Mouse (Mus musculus) liver, embryonic 12.5 days (tissue): ENCODE results near the gene Inpp5a. TPM values are rescaled to one million over a fixed set of nuclear protein-coding genes. Genes with fewer than 3 reads are reported as not detected.
A peak's percentile ranks its signal among the peaks of the same experiment; 100 is the strongest.

Experiments used
- ATAC-seq: fragments of 200-750 bp; cut with Nextera tagmentation; 2 replicates; pipeline ENCODE4 v1.8.0; 2017; ENCODE audit warnings: moderate number of reproducible peaks, mild to moderate bottlenecking, moderate library complexity
- H3K27ac ChIP-seq: fragments of 300-500 bp; sonication (generic); 2 replicates; pipeline ENCODE4 v1.5.1; 2016; ENCODE audit warnings: mild to moderate bottlenecking
- H3K27me3 ChIP-seq: fragments of 300-500 bp; sonication (generic); replicated peaks from 2 replicates; pipeline ENCODE4 v1.6.1; 2016; ENCODE audit warnings: mild to moderate bottlenecking, moderate library complexity
- H3K36me3 ChIP-seq: fragments of 300-500 bp; sonication (generic); 2 replicates; pipeline ENCODE4 v1.6.1; 2016; ENCODE audit warnings: mild to moderate bottlenecking, moderate library complexity
- H3K4me1 ChIP-seq: fragments of 300-500 bp; sonication (generic); 2 replicates; pipeline ENCODE4 v1.6.1; 2016
- H3K4me2 ChIP-seq: fragments of 300-500 bp; sonication (generic); 2 replicates; pipeline ENCODE4 v1.6.1; 2016; ENCODE audit warnings: mild to moderate bottlenecking, moderate library complexity
- H3K4me3 ChIP-seq: fragments of 300-500 bp; sonication (generic); 2 replicates; pipeline ENCODE4 v1.5.1; 2016; ENCODE audit warnings: mild to moderate bottlenecking, moderate library complexity
- H3K9ac ChIP-seq: fragments of 300-500 bp; sonication (generic); 2 replicates; pipeline ENCODE4 v1.6.1; 2016; ENCODE audit warnings: mild to moderate bottlenecking, moderate library complexity
- H3K9me3 ChIP-seq: fragments of 300-500 bp; sonication (generic); replicated peaks from 2 replicates; pipeline ENCODE4 v1.6.1; 2016; ENCODE audit warnings: mild to moderate bottlenecking, moderate library complexity
- whole genome bisulfite sequencing: fragments of 180-500 bp; shearing (Covaris S2); methylation state at CpG from one replicate; pipeline ENCODE4 v1.1.7; 2016; ENCODE audit not compliant: insufficient replicate concordance; 5-methylcytosine and 5-hydroxymethylcytosine counted together
- polyA plus RNA-seq: library from polyadenylated mRNA; unstranded; fragments of >200 nt; fragmentation: Nextera tagmentation; extraction: Ambion mirVana; gene quantifications from 2 replicates; pipeline ENCODE4 v1.2.1, GENCODE M21; 2016

The Inpp5a gene
- polyA plus RNA-seq, 1 experiment from 2014 or later = 10.1 TPM

DNA sequence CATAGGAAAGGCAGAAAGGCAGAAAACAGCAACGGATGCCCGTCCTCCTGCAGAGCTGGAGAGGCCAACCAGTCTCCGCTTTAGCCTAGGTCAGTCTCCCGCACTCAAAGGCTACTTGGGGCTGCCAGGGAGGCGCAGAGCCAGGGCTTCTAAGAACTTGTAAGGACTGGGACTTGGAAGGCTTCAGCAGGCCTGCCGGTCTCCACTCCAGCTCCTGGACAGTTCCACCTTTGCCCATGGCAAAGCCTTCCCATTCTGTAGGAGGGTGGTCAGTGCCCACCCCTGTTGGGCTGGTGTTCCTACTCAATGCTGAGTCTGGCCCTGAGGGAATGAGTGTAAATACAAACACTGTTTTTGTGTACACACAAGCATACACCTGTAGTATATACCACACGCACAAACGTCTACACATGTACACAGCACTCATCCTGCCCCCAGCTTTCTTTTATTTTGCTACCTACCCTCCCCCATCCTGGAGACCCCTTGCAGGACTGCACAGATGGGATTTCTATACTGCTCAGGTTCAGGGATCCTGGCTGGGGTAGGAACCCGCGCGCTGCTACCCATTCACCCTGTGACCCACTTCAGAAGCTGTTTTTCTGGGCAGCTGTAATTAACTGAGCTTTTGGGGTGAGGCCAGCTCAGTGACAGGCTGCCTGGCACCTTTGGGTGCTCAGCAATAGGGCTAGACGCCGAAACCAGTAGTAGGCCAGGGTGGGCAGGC lies 25.5 kb upstream of the Inpp5a start:
- Histone ChIP-seq H3K4me2 (peak overlapping the region; percentile 26), H3K36me3 (no peaks in the 10 kb centered on the region), H3K27ac (peak overlapping the region; percentile 62; the same call in 1 of the 2 replicates), H3K4me3 (no peak overlapping the region), H3K4me1 (peaks cover 51% of the 10 kb centered on the region), H3K9ac (no peak overlapping the region), H3K27me3 (no peaks in the 10 kb centered on the region), H3K9me3 (no peaks in the 10 kb centered on the region)
- 66% methylated on average over 13 of the region's 13 CpGs for WGBS
- no peak for ATAC-seq

DNA sequence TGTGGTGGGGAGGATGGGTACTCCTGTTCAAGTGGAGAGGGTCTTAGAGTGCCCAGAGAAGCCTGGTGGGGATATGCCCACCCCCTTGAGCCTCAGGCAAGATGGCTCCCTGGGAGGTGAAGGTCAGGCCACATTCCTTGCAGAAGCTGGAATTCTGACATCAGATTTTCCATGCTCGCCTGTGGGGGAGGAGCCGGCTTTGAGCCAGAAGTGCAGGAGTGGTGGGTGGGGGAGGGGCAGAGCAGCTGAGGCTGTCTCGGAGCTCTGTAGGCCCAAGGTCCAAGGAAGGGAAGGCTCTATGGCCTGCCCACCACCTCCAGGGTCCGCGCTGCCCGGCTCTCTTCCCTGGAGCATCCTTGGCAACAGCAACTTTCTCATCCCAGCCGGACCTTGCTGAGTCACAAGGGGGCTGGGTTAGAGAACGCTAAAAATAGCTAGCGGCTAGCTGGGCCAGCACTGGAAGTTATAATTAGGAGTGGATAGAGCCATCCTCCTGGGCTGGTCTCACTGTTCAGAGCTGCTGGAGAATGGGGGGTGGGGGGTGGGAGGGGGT lies 24.8 kb upstream of the Inpp5a start:
- peak overlapping the region; percentile 26 for H3K4me2 ChIP-seq
- 17% methylated on average over 9 of the region's 9 CpGs for WGBS
- H3K36me3 ChIP-seq = no peaks in the 10 kb centered on the region
- peak overlapping the region; percentile 62; the same call in 1 of the 2 replicates for H3K27ac ChIP-seq
- H3K27me3 ChIP-seq = no peaks in the 10 kb centered on the region
- H3K4me3 ChIP-seq = no peak overlapping the region
- peak; percentile 40 for ATAC-seq
- H3K9ac ChIP-seq = no peak overlapping the region
- H3K4me1 ChIP-seq = peaks cover 57% of the 10 kb centered on the region
- no peaks in the 10 kb centered on the region for H3K9me3 ChIP-seq

DNA sequence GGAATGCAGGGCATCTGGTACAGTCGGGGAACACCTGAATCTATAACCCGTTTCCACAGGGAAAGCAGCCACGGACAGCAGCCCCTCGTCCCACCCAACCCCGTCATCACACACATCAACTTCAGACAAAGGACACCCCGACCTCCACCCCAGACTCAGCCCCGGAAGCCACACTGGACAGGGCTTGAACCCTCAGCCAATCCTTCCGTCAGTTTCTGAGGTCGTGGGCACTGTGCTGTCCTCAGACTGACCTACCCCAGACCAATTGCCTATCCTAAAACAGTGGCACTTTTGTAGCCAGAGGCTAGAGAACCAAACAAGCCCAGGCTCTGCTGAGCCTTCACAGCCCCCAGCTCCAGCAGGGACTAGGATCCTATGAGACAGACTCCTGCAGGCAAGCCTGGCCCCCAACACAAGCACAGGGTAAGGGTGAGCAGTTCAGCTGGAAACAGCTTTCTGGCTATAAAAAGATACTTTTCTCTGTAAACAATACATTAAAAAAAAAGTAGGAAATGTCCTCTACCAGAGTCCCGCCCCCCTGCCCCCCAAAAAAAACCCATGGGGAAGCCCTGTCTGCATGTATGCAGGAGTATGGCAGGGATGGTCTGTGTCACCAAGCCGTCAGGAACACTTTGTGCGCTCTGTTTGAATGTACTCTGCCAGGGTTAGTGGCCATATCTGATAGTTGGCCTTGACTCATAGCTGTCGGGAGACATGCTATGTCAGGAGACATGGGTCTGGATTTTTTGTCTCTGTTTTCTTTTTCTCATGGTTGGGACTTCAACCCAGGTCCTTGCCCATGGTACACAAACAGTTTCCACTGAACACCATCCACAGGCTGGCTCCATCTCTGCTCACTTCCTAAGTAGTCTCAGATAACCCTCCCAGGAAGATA lies 23.7 kb upstream of the Inpp5a start:
- Histone ChIP-seq H3K4me3 (no peak overlapping the region), H3K9ac (no peak overlapping the region), H3K4me2 (no peak overlapping the region), H3K27ac (peak overlapping the region; percentile 62; the same call in 1 of the 2 replicates), H3K27me3 (no peaks in the 10 kb centered on the region), H3K4me1 (peaks cover 60% of the 10 kb centered on the region), H3K9me3 (no peaks in the 10 kb centered on the region), H3K36me3 (no peaks in the 10 kb centered on the region)
- ATAC-seq = no peak
- WGBS = 52% methylated on average over 13 of the region's 13 CpGs

DNA sequence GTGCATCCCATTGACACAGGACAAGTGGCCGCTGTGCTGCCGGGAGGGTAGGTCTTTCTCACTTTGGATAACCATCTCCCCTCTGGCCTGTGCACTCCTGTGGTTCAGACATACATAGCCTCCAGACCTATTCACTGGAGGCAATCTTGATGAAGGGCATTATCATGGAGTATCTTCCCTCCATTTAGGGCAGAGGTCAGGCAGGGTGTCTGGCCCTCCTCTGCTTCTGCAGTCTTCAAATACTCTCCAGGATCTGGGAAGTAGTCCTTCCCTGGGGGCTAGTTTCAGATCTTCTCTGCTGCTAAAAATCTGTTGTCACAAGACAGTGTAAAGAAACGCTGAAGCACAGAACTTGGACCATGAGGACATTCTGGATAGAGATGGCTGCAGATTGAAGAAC lies 22.8 kb upstream of the Inpp5a start:
- ATAC-seq = no peak
- Histone ChIP-seq H3K4me3 (no peak overlapping the region), H3K4me1 (peaks cover 60% of the 10 kb centered on the region), H3K9ac (no peak overlapping the region), H3K36me3 (no peaks in the 10 kb centered on the region), H3K9me3 (no peaks in the 10 kb centered on the region), H3K4me2 (no peak overlapping the region), H3K27ac (peak overlapping the region; percentile 3; the same call in 1 of the 2 replicates), H3K27me3 (no peaks in the 10 kb centered on the region)
- 56% methylated on average over 3 of the region's 3 CpGs for WGBS

DNA sequence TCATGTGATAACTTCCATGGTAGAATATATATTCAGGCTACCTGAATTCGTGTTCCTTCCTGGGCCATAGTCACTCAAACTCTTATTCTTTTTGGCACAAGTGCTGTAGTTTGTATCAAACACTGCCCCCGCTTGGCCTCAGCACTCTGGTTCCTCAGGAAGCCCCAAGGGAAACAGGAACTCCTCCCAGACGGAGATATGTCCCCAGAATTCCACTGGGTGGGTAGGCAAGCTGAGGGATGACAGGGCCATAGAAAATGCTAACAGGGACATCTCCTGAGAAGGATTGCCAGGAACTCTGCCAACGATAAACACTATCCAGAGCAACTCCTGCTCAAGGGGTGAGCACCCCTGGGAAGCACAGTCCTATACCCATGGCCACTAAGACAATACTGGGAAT lies 22.4 kb upstream of the Inpp5a start:
- H3K27me3 ChIP-seq = no peaks in the 10 kb centered on the region
- H3K36me3 ChIP-seq = no peaks in the 10 kb centered on the region
- no peak overlapping the region for H3K4me2 ChIP-seq
- H3K27ac ChIP-seq = no peak overlapping the region; the same call in 1 of the 2 replicates
- ATAC-seq = no peak
- H3K4me1 ChIP-seq = peaks cover 60% of the 10 kb centered on the region
- H3K4me3 ChIP-seq = no peak overlapping the region
- H3K9ac ChIP-seq = no peak overlapping the region
- WGBS = 34% methylated on average over 4 of the region's 4 CpGs
- H3K9me3 ChIP-seq = no peaks in the 10 kb centered on the region

DNA sequence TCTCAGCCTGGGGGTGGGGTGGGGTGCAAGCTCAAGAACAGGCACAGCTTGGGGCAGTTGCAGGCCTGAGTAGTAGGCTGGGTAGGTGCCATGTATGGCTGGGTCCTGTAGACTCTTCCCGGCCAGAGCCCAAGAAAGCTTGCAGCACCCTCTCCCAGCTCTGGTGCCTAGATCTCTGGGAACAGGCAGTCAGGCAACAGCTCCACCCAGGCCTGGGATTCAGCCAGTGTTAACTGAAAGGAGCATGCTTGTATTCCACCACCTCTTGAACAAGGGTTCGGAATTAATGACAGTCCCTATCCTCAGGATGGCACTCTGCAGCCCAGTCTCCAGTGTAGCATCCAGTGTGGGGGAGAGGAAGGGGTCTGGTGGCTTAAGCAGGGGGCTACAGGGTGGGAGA lies 20.7 kb upstream of the Inpp5a start:
- Histone ChIP-seq H3K9me3 (no peaks in the 10 kb centered on the region), H3K27me3 (no peaks in the 10 kb centered on the region; the same call in 1 of the 2 replicates), H3K9ac (no peak overlapping the region), H3K27ac (peak overlapping the region; percentile 45), H3K4me1 (peaks cover 59% of the 10 kb centered on the region), H3K36me3 (no peaks in the 10 kb centered on the region), H3K4me3 (no peak overlapping the region), H3K4me2 (no peak overlapping the region)
- ATAC-seq = no peak
- 56% methylated on average over 2 of the region's 2 CpGs for WGBS

DNA sequence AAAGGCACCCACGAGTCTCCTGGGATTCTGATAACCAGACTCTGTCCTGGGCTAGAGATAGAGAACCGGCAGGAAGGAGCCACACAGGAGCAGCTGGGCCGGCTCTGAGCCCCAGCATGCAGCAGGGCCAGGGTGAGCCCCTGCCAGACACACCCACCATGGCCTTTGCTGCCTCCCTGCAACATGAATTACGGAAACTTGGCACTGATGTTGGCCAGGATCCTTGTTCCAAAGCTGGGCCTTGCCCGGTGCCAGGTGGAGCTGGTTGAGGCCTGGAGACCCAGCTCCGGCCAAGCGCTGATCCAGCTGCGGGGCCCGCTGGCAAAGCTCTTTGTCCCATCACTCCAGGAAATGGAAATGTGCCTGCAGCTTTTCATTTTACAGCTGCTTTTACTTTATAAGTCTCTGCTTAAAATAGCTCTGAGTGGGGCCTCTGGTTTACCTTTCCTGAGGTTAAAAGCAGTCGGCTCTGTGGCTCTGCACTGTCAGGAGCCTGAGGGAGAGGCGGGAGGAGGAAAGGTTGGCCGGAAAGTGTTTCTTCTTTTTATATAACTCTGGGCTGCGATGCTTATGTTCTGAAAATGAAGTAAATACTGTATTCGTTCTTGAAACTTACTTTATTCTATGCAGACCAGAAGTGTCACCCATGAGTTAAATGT lies 20.1 kb upstream of the Inpp5a start:
- Histone ChIP-seq H3K9ac (no peak overlapping the region), H3K36me3 (no peaks in the 10 kb centered on the region), H3K4me1 (peaks cover 53% of the 10 kb centered on the region), H3K9me3 (no peaks in the 10 kb centered on the region), H3K27me3 (no peaks in the 10 kb centered on the region; the same call in 1 of the 2 replicates), H3K27ac (peak overlapping the region; percentile 45), H3K4me2 (no peak overlapping the region), H3K4me3 (no peak overlapping the region)
- 0 out of 2 replicates have a peak, but pooled peaks have one; percentile 24 for ATAC-seq
- 51% methylated on average over 14 of the region's 14 CpGs for WGBS

DNA sequence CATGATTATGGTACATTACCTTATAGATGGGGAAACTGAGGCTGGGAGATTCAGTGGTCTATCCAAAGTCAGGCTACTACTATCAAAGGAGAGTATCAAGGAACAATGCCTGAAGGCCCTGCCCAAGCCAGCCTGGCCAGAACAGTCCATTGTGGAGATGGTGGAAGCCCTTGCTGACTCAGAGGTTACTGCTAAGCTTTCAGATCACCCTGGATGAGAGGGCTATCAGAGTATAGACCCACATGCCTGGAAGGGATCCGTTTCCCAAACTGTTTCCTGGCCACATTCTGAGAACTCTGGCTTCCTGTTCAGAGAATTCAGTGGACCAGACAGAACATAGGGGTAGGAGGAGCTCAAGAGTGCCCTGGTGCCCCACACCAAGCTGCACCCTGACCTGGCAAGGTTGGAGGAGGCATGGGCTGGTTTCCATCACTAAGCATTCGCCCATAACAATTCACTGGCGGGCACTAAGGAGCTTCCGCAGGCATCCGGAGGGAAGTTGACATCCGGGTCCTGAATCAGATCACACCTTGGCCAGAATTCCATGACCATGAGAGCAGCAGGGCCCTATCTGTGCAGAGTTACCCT lies 19.3 kb upstream of the Inpp5a start:
- Histone ChIP-seq H3K4me3 (no peak overlapping the region), H3K36me3 (no peaks in the 10 kb centered on the region), H3K27me3 (no peaks in the 10 kb centered on the region; the same call in 1 of the 2 replicates), H3K9me3 (no peaks in the 10 kb centered on the region), H3K9ac (no peak overlapping the region), H3K4me1 (peaks cover 46% of the 10 kb centered on the region), H3K4me2 (no peak overlapping the region), H3K27ac (no peak overlapping the region)
- 70% methylated on average over 6 of the region's 6 CpGs for WGBS
- ATAC-seq = no peak

DNA sequence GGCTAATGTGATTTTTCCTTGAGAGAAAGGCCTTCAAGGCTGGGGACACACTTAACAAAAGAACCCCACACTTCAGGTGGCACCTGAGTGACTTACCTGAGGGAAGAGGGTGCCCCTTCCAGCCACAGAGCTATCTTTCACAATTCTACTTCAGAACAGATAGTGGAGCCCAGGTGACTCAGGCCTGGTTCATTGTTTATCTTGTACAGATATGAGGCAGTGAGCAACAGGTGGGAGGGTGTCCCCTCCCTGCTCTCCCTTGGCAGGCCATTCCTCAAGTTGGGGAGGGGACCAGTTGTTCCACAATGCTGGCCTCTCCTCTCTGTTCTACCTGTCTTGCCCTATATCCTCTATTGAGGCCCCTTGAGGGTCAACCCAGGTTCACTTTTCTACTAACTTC lies 17.5 kb upstream of the Inpp5a start:
- Histone ChIP-seq H3K4me1 (peaks cover 28% of the 10 kb centered on the region; the same call in 1 of the 2 replicates), H3K4me3 (no peak overlapping the region), H3K27me3 (no peaks in the 10 kb centered on the region; the same call in 1 of the 2 replicates), H3K36me3 (no peaks in the 10 kb centered on the region), H3K9me3 (no peaks in the 10 kb centered on the region), H3K9ac (no peak overlapping the region), H3K4me2 (no peak overlapping the region), H3K27ac (no peak overlapping the region)
- ATAC-seq = no peak

DNA sequence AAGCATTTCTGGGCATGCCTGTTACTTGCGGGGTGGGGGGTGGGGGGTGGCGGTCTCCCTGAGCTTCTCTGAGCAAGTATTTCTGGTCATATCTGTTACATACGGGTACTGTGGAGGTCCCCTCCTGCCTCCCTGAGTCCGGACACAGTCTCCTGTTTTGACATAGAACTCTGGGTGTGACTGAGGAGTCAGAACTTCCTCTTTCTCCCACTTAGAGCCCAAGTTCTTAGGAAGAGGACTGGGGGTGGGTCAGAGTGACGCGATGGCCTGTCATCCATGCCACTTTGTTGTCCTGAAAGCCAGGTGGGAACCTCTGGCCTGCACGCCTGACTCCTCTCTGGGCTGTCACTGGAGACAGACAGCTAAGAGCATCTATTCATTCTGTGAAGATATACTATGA lies 11.5 kb upstream of the Inpp5a start:
- Histone ChIP-seq H3K27me3 (no peaks in the 10 kb centered on the region; the same call in 1 of the 2 replicates), H3K9ac (no peak overlapping the region), H3K36me3 (no peaks in the 10 kb centered on the region), H3K9me3 (no peaks in the 10 kb centered on the region), H3K4me3 (no peak overlapping the region), H3K4me1 (no peaks in the 10 kb centered on the region), H3K4me2 (no peak overlapping the region), H3K27ac (no peak overlapping the region)
- ATAC-seq = no peak
- 30% methylated on average over 7 of the region's 7 CpGs for WGBS

DNA sequence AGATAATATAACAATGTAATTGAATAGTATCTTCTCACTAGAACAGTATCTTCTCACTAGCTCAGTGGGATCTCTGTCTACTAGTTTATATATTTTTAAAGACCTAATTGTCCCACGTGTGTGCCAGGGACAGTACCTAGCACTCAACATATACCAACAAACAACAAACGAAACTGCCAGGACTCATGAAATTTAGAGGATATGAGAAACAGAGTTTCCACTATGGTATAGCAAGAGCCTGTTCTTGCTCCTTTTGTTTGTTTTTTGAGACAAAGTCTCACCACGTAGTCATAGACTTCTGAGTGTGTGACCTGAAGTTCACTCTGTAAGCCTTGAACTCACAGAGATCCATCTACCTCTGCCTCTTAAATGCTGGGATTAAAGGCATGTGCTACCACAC lies 10.6 kb upstream of the Inpp5a start:
- ATAC-seq = no peak
- WGBS = 73% methylated on average over 3 of the region's 3 CpGs

More for the DNA sequence above, 10.6 kb upstream of the Inpp5a start:
- H3K27ac ChIP-seq = no peak overlapping the region
- H3K27me3 ChIP-seq = no peaks in the 10 kb centered on the region; the same call in 1 of the 2 replicates
- no peak overlapping the region for H3K4me3 ChIP-seq
- H3K9me3 ChIP-seq = no peaks in the 10 kb centered on the region
- no peaks in the 10 kb centered on the region for H3K4me1 ChIP-seq
- no peak overlapping the region for H3K4me2 ChIP-seq
- no peak overlapping the region for H3K9ac ChIP-seq
- H3K36me3 ChIP-seq = no peaks in the 10 kb centered on the region
